Mouse (Mus musculus): ENCODE measurements around the gene Smim6. TPM values are rescaled to one million over a fixed set of nuclear protein-coding genes. Genes with fewer than 3 reads are reported as not detected.

The Smim6 gene
- total RNA-seq (2021) = 1 to 10 TPM in 1 of 2 experiments, not detected in 1; 1.8 TPM
- long read RNA-seq, experiment 1, partial matches to known transcripts = 0 of 1 reads
- long read RNA-seq, experiment 1, other reads (novel, unspliced or antisense) = 1 of 1 reads
- long read RNA-seq, experiment 2, partial matches to known transcripts = 0 of 2 reads
- long read RNA-seq, experiment 2, other reads (novel, unspliced or antisense) = 1 of 2 reads

DNA sequence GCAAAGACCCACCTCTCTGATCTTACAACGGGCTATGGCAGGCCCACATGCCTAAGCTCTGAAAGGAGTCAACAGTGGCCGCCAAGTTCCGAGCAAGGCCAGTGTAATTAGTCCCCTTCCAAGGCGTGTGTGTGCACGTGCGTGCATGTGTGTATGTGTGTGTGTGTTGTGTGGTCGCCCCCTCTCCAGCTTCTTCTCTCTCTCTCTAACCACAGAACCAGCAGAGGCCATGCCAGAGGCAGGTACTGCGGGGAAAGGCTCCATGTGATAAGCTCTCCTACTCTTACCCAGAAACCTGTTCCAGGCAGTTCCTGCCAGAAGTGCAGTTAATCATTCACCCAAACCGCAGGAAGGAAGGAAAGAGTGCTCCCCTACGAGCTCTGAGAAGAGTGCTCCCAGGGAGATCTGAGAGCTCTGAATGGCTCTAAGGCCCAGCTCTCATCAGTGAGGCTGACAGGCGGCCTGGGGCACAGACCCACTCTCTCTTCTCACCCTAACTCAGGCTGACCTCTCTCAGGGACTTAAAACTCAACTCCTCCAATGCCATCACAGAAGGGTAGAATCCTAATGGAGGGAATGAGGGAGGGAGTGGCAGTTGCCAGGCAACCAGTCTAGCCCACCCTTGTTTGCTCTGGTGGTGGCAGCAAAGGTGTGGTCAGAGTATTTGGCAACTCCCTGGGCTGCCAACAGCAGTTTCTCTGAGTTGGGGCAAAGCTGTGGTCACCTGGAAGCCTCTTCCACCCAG lies at the start of gene Smim6:
Gene Smim6, plus strand, starts transcription at position 386 of the 745 bp plus-strand sequence.
- DNase-seq (ENCODE audit: low spot score in 2 of 2) = no peak

DNA sequence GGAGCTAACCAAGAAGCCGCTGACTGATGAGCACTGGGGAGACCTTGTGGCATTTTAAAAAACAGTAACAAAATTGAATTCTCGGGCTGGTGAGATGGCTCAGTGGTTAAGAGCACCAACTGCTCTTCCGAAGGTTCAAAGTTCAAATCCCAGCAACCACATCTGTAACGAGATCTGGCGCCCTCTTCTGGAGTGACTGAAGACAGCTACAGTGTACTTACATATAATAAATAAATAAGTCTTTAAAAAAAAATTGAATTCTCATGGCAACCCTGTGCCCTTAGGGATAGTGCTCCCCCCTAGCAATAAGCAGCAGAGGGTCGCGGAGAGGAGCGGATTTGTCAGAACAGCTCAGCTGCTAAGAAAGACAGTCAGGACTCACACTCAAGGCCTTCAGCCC lies 47.9 kb upstream of the Smim6 start:
- DNase-seq (ENCODE audit: low spot score in 2 of 2) = no peak

DNA sequence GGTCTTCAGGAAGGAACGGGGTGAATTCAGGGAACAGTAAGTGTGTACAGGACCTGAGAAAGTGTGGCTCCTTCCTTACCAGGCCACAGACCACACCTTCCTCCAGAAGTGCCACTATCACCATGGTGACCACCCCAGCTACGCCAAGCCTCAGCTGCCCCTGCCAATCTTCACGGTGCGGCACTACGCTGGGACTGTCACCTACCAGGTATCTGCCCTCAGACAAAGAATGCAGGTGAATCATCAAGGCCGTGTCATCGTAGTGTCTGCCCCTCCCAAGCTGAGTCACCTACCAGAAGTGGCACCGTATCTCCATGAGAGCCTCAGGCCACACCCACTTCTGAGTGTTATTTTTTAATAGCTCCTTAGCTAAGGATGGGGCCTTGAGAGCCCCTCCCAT lies 42.4 kb upstream of the Smim6 start:
- DNase-seq (ENCODE audit: low spot score in 2 of 2) = no peak

DNA sequence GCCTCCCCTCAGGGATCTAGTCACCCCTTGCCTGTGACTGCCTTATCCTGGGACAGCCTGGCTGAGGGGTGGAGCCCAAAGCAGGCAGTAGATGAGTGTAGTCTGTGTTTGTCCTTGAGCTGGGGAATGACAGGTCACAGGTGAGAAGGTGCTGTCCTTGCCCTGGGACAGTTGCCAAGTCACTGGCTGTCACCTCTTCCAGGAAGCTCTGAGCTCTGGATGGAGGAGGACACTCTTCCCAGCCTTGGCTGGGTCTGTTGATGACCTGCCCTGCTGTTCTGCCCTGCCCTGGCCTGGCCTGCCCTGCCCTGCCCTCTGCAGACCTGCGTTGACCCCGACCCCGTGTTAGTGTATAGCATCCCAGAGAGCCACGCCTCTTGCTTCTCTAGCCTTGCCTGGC lies 39.4 kb upstream of the Smim6 start:
- DNase-seq (ENCODE audit: low spot score in 2 of 2) = no peak

- DNase-seq (ENCODE audit: low spot score in 2 of 2) = no peak
These were observed 35.9 kb upstream of the Smim6 start for GRCm38 (mm10) chr11:115875935-115876334.

DNA sequence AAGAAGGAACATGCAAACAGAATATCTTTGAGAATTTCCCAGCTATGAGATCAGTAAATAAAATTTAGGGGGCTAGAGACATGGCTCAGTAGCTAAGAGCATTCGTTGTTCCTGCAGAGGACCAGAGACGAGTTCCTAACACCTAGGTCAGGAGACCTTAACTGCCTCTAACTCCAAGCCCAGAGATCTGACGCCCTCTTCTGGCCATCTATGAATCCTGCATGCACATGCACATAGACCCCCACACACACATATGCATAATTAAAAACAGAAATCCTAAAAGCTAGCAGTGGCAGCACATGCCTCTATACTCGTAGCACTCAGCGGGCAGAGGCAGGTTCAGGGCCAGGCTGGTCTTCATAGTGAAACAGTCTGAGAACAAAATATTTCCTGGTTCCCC lies 35.4 kb upstream of the Smim6 start:
- no peak for DNase-seq (ENCODE audit: low spot score in 2 of 2)

DNA sequence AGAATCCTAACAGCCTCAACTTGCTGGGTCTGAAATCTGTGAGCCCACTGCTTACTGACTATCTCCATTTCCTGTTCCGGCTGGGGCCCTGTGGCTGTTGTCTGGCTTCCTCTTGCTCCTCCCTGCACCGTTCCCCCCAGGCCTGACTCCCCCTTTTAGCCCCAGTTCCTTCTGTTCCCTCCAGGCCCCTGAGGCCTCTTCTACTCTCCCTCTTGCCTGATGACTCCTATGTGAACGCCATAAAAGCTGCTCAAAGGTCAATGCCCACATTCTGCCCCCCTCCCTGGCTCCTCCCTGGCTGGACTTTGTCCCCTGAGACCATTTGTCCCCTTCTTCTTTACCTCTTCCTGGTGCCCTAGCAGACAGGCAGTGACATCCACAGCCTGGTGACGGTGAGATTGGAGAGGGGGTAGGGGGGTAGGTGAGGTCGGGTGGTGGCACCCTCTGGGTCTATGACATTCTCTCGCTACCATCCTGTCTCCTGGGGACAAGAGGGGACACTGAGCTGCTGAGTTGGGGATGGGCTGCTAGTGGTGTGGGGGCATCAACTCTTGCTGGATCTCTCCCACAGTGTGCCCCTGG lies 34.6 kb upstream of the Smim6 start:
- no peak for DNase-seq (ENCODE audit: low spot score in 2 of 2)

- no peak for DNase-seq (ENCODE audit: low spot score in 2 of 2)
These were observed 33.7 kb upstream of the Smim6 start for GRCm38 (mm10) chr11:115878071-115878470.

GRCm38 (mm10) chr11:115881002-115881401 lies 30.8 kb upstream of the Smim6 start:
- no peak for DNase-seq (ENCODE audit: low spot score in 2 of 2)

GRCm38 (mm10) chr11:115883251-115883650 lies 28.6 kb upstream of the Smim6 start:
- DNase-seq (ENCODE audit: low spot score in 2 of 2) = no peak

- DNase-seq (ENCODE audit: low spot score in 2 of 2) = no peak
These were observed 27.5 kb upstream of the Smim6 start for GRCm38 (mm10) chr11:115884361-115884760.

DNA sequence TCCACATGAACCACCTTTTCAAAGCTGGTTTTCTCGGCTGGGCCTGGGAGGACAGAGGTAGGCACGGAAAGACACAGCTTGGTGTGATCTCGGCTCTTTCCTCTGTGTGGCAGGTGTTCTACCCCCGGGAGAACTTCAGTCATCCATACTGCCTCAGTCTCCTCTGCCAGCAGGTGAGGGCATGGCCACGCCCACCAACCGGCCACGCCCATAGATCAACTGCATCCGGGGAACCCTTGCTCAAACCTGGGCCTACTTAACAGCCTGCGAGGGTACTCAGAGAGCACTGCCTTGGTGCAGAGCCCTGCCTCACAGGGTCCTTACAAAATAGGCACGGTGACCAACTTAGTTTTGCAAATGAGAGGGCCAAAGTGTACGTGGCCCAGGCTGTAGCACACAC lies 26.5 kb upstream of the Smim6 start:
- no peak for DNase-seq (ENCODE audit: low spot score in 2 of 2)

DNA sequence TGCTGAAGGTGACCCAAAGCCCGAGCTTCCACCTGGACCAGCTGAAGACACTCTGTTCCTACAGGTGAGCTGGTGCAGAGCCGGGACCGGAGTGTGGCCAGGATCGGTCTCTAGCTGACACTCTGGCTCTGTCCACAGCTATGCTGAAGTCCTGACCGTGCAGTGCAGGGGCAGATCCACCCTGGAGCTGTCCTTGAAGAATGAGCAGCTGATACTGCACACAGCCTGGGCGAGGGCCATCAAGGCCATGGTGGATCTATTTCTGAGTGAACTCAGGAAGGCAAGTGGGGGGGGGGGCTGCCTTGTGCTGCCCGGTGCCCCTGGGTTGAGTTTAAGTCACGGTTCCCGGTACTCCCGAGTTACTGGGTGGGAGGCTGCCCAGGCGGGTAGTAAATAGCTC lies 25.4 kb upstream of the Smim6 start:
- DNase-seq (ENCODE audit: low spot score in 2 of 2) = no peak

DNA sequence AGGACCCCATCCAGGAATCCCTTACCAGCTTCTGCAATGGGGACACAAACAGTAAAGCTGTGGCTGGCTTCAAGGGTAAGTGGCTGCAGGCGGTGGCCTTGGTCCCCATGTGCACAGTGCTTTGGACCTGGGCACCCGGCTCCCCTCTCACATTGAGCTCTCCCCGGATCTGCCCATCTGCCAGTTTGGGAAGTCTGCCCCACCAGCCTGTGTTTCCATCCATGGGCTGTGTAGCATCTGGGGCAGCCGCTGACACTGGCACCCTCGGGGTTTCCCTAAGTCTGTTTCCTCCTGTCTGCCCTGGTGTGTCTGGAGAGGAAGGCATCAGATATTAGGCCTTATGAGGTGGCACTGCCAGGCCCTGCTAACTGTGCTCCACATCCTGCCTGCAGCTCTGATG lies 23.8 kb upstream of the Smim6 start:
- no peak for DNase-seq (ENCODE audit: low spot score in 2 of 2)

DNA sequence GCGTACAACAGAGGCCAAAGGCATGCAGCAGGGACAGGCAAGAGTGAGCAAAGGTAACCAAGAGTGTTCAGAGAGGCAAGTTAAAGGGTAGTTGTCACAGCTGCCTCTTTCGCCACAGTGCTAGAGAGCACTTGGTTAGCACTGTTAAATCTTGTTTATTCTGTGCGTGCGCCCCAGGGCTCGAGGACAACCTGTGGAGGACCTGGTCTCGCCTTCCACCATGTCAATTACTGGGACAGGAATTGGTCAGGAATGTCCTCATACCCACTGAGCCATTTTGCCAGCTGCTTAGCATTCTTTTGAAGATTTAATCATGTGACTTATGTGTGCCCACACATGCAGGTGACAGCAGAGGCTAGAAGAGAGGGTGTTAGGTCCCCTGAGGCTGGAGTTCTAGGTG lies 22.7 kb upstream of the Smim6 start:
- no peak for DNase-seq (ENCODE audit: low spot score in 2 of 2)

GRCm38 (mm10) chr11:115892213-115892612 lies 19.6 kb upstream of the Smim6 start:
- DNase-seq (ENCODE audit: low spot score in 2 of 2) = no peak

DNA sequence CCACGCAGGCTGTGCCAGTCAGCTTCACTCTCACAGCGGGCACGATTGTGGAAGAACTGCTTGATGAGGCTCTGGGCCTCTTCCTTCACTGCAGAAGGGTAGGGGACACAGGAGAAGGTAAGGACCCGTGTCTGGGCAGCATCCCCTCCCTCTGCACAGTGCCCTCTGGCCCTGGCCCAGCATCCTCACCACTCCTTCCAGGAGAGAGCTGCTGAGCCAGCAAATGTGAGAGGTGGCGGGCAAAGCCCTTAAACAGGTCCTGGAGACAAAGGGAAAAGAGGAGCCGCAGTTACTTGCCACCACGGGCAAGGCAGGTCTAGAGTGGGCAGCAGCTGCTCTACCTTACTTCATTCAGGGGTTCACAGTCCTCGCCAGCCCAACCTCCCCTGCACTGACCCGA lies 18.7 kb upstream of the Smim6 start:
- DNase-seq (ENCODE audit: low spot score in 2 of 2) = no peak

GRCm38 (mm10) chr11:115894755-115895520 lies 16.9 kb upstream of the Smim6 start:
- no peak for DNase-seq (ENCODE audit: low spot score in 2 of 2)

GRCm38 (mm10) chr11:115898446-115898845 lies 13.4 kb upstream of the Smim6 start:
- DNase-seq (ENCODE audit: low spot score in 2 of 2) = no peak

GRCm38 (mm10) chr11:115898886-115899285 lies 12.9 kb upstream of the Smim6 start:
- DNase-seq (ENCODE audit: low spot score in 2 of 2) = no peak

- DNase-seq (ENCODE audit: low spot score in 2 of 2) = peak in 1 of 2 experiments; percentile 22
These were observed 12.1 kb upstream of the Smim6 start, which contains the start of gene Smim5 for GRCm38 (mm10) chr11:115899486-115900266. Smim5 (plus strand) TSS chr11:115899966.

Data from adrenal gland, postnatal 4 days (tissue).